Mouse (Mus musculus): ENCODE measurements at regions not wholly inside any gene's neighbourhood (a gene's known extent, or its start where the extent isn't known, plus 50 kb on each side); places are given as distances from the start of the nearest gene placed in this dataset.

DNA sequence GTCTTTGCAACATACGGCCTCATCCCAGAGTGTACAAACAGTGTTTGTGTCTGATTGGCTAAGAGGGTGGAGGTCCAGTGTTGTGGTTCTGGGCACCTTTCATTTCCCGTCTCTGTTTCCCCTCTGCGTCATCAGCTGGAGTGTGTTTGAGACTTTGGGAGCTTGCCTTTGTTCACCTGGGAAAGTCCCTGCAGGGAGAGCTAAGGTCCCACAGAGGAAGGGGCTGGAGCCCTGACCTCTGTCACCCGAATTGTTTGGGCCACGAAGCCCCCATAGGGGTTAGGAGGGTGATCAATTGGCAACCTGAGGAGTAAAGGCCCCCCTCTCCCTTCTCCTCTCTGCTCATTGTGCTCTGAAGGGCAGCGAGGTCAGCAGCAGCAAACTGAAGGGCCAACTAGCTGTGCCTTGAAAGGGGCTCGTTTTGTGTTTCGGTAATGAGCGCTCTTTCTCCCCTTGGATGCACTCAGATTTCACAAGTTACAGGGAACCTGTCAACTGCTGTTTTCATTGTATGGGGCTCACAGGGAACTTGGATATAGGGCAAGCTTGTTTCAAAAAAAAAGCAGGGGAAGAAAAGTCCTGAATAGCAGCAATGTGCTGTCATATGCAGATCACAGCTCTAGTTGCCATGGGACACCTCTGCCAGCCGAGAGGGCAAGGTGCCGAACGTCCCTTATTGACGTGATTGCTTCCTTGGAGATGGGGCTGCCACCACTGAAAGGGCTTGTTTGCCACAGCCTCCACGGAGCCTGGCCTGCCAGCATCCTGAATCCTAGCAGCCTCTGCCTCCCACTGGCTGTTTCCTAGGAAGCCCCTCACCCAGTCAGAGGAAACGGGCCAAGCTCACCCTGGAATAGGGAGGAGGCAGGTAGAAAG is 201.7 kb downstream of the Zfp36l1 start:
- DNase-seq: no peak

DNA sequence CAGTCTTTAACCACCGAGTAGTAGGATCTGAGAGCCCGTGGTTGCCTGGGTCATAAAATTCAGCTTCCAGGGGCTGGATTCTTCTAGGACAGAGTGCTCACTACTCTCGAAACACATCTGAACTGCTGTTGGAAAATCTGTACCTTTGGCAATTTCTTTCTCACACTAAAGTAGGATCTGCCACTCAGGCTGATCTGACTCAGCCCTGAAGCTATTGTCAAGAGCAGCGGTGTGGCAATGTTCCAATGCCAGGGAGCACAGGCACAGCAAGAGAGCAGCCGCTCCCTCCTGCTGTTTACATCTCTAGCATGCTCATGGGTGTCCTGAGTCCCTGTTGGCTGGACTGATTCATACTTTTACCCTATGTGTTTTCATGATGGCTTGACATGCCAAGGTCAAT is 205.2 kb downstream of the Zfp36l1 start:
- DNase-seq: peak; percentile 87

DNA sequence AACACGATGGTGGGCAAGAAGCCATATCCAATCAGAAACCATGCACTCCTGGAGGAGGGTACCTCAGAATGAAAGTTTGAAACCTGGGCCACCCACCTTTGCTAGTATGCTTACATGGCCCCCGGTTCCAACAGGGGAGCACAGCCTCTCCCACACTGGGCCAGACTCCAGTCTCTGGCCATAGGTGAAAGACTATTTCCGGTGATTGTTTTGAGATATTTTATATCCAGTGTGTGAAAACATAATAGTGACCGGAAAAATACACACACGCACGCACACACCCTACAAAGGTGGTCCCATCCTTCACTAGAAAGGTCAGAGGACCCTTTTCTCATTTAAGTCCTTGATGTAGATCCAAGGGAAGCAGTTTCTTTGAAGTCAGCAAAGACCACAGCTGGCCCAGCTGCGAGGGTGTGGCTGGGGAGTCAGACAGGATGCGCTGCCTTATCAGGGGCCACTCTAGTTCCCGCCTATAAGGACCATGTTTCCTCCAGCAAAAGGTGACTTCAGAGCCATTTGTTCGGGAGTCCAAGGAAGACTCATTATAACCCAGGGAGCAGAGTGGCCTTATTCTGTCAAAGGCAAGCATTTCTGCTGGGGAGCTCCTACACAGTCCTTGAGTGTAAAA is 206.0 kb downstream of the Zfp36l1 start:
- peak; percentile 64 for DNase-seq

DNA sequence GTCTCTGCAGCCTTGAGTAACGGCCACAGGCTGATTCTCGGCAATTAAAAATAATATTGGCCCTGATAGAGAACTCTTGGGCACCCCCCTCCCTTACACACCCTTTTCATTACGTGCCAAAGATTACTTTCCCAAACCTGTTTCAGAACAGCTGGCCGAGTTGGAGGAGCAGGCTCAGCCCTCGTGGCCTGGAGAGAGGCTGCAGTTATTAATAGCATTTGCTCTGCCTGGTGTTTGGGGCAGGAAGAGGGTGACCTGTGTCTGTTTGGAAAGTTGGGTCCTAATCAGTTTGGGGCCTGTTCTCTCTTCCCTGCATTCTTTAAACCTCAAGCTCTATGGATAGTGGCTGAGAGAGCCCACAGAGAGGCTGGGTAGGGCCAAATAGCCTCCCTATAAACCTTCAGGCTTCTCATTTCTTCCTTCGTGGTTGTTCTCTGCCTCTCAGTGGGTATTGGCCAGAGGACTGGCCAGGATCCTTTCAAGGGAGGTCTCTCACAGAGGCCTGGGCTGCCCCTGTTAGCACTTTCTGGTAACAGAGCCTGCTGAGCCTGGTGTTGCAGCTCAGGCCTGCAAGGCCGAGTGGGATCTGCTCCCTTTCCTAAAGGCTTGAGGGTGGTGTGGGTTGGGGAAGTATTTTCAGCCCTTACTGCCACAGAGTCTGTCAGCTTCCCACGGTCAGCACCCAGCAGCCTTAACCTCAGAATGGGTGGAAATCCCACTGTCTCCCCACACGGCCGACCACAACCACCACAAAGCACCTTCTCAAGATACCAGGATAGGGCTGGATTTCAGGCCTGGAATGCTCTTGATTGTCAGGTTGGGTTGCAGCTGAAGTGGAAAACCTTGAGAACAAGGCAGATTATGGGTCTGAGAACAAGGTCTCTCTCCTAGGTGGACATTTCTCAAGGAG is 206.7 kb downstream of the Zfp36l1 start:
- peak; percentile 67 for DNase-seq

DNA sequence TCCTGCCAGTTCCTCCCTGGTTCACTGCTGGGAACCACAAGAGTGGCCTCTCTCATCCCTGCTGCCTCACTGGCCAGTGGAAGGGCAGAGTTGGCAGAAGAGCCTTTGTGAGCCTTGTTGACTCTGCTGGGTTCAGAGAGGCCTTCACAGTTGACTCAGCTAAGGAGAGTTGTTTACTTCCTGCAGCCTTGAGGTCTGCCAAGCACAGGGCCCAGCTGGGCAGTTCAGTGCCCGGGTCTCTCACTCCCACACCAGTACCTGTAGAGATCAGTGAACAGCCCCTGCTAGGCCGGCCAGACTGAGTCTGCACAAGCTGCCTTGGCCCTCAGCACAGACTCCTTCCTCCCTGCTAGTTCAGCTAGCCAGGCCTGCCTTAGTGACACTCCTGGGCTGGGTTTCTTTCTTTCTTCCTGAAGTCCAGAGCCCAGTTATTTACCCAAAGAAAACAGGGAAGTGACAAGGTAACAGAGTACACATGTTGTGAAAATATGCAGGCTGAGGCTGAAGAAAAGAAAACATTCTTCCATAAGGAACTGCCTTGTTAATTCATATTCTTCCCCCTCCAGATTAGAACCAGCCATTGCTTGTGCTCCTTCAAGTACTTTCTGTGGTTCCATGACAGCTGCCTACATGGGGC is 207.8 kb downstream of the Zfp36l1 start:
- DNase-seq: peak; percentile 71

DNA sequence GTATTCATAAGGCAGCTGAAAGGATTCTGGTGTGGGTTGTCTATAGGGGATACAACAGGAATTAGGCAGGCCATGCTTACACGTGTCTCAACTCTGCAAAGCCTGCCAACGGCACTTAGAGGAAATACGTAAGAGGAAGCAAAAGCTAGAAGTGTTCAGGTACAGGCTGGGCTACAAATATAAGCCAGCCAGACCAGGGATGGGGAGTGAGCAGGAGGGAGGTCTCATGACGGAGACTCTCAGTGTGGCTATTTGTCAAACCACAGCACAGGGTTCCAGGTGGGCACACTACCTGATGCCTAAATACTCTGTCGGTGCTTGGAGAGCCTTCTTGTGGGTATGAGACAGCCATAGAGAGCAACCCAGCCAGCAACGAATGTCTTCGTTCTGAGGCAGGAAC is 210.1 kb downstream of the Zfp36l1 start:
- no peak for DNase-seq

DNA sequence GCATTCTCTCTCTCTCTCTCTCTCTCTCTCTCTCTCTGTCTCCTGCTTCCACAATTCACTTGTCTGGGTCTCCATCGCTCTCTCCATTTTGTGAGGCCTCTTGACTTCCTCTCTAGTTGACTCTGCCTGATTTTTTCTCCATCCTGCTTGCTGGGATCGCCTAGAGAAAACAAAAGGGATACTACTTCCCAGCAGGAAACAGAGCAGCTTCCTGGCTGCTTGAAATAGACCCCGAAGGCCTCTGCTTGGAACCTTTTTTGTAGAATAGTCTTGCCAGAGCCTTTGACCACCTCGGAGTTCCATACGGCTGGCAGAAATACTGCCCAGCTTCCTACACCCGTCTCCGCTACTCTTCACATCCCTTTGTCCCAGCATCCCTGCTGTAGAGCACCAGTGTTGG is 210.7 kb downstream of the Zfp36l1 start:
- DNase-seq: no peak

DNA sequence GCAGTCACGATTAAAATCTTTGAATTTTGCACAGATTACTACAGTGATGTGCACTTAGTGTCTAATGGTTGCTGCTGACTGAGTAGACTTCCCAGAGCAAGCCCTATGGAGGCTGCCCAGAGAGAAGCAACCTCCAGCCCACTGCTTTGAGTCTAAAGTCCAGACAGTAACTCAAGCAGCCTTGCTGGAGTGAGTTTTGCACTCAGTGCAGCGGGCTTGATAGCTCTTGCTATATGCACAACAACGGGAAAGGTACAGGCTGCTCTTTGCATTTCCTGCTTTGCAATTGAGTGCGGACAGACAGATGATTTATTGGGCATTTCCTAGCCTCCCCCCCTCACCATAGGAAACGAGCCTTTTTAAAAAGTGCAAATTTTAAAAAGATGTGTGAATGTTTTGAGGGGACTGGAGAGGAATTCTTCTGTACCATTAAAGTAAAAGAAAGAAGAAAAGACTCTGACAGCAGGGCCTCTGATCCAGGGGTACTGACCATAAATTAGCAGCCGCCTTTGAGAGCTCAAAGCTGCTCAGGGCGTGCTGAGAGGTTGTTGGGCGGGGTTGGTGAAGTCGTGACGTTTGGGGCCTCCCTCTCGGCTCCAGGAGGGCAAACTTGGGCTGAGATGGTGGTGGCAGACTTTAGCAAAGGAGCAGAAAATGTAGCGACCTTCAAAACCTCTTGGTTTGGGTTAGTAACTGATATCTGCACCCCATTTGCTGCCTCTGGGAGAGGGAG is 214.4 kb downstream of the Zfp36l1 start:
- peak; percentile 69 for DNase-seq

DNA sequence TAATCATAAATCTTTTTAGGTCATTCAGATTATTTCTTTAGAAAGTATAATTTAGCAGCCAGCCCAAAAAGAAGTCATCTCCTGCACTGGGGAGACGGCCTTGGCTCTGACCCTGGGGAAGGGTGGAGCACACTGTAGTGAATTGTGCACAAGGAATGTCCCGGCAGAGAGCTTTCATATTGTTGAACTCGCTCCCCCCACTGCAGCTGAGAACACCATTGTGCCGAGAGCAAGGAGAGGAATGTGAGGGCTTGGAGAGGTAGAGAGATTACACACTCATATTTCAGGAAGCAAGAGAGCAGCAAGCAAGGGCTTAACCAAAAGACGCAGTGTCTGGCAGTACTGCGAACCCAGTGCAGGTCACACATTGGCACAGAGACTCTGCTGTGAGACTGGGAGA is 216.8 kb downstream of the Zfp36l1 start:
- DNase-seq: peak; percentile 81

DNA sequence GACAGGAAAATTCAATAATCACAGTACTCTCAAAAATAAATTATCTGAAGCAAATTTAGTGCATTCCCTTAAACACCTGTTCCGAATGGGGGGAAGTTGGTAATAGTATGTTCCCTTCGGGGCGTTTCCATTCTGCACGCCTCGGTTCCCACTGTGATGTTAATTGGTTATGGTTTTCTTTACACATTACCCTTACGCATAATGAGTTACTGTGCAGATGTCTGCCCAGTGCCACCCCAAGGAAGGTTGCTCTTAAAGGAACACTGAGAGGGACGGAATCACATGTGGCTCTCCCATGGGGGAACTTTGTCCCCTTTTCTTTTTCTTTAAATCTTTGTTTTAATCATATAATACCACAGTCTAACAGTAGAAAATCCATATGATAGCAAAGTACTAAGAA is 217.5 kb downstream of the Zfp36l1 start:
- DNase-seq: no peak

DNA sequence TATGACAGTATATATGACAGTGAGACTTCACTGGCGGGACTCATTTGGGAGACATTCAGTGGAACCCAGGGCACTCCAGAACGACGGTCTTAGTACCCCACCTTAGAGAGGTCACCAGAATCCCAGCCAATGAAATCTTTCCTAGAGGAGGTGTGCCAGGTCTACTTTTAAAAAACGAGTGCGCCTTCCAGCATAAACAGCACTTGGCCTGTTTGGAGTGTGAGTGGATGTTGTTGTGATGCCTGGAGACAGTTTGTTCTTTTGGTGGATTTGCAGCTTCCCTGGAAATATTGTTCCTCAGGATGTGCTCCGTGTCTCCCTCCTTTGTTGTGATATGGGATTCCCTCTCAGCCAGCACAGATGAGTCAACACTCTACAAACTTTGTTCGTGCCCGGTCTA is 219.9 kb downstream of the Zfp36l1 start:
- no peak for DNase-seq

DNA sequence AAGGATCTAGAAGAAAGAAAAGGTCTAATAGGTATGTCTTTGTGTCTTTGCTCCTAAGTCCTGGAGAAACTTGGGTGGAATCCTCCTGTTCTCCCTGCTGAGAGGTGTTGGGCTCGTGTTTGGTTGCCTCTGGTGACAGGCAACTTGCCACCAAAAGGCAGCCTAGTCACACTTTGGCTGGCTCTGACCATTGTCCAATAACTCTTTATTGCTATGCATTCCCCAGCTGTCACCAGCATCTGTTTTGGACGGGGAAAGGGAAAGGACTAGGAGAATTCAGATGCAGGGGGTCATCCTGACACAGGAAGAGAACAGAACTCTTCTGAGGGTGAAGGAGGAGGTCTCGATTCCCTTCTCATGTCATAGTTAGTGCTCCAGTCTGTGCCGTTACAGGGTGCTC is 220.9 kb downstream of the Zfp36l1 start:
- no peak for DNase-seq

DNA sequence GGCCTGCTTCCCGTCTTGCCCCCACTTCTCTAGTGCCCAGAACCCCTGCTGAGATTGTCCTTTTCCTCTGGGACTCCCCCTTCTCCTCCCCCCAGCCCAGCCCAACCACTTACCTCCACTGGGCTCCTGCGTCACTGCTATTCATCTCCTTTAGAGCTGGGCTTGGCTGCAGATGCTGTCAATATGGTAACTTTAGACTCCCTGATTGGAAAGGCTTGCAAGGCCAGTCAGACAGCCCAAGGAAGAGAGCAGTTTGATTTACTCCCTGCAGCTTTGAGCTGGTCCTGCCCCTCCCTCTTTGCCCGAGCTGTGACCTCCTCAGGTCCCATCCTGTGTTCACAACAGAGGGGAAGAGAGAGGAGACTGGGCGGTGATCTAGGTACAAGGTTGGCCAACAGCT is 221.9 kb downstream of the Zfp36l1 start:
- peak; percentile 61 for DNase-seq

DNA sequence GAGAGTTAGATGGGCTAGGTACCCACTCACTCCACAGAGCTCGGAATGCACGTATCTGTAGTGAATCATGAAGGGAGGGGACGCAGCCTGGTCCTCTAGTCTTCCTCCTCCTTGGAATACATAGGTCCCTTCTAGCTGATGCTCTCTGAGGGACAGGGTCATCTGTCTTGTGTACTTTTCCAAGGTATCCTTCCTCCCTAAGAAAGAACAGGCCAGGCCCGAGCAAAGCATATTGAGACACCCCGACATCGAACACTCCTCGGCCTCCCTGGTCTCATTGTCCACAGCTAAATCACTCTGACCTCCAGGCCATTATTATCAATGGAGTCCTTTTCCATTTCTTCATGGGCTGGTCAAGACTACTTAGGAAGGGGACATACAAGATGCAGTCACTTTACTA is 222.5 kb downstream of the Zfp36l1 start:
- DNase-seq: no peak

DNA sequence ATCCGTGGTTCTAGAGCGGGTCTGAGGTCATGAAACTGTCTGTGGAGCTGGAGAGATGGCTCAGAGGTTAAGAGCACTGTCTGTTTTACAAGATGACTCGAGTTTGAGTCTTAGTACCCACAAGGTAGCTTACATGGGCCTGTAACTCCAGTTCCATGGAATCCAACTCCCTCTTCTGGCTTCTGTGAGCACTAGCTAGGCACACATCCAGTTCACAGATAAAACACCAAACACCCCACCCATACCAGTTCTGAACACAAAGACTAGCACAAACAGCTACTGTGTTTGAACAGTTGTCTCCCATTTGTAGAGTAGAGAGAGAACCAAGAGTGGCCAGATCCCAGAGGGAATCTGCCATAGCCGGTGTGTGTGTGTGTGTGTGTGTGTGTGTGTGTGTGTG is 224.0 kb downstream of the Zfp36l1 start:
- no peak for DNase-seq

DNA sequence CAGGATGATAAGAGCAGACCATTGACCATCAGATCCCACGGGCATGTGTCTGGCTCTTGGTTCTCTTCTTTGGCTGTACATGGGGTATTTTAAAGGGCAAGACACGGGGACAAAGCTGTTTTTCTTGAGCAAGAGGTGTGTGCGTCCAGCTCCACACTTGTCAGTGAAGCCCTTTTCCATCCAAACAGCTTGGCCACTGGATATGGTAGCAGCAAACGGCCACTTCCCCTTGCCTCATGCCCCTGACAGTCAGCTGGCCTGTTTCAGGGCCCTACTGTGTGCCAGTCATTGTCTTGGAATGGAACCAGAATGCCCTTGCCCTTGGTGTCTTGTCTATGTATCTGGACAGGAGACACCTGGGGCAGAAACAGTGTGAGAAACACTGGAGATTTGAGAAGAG is 224.7 kb downstream of the Zfp36l1 start:
- no peak for DNase-seq

DNA sequence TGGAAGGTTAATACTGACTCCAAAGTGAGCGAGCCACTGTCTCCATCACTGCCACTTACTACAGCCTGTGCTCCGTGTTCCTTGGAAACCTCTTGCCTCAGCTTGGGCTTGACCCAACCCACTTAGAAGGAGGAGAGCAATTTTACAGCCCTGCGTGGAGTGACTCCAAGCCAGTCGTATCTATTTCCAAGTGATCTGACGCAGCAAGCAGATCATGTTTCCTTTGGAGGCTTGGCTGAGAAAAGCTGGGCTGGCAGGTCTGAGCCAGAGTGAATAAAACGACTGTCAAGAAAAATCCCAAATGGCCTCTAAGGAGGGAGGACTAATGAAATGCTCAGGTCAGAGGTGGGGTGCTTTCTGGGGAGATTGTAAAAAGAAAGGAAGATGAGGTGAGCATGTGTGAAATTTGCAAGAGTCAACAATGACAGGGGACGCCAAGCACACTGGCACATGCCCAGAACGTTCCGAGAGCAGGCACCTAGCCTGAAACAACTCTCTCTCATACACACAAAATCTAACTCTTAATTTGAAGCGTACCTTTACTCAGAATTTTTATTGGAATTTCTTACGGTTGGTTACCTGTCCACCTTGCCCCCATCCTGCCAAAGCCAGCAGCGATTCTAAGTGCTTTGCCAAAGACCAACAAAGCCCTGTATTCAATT is 225.5 kb downstream of the Zfp36l1 start:
- DNase-seq: peak; percentile 72

DNA sequence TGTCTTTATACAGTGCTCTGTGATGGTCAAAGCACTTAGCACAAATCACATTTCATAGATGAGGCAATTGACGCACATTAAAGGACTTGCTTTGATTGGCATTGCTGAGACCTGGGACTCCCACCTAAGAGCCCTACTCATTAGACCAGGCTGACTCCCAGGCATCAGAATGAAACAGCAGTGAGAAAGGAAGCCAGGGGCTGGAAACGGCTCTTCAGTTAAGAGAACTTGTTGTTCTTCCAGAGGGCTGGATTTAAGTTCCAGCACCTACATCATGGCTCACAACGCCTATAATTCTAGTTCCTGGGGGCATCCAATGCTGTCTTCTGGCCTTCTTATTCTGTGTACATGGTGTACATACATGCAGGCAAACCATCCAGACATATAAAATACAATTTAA is 226.3 kb downstream of the Zfp36l1 start:
- no peak for DNase-seq

DNA sequence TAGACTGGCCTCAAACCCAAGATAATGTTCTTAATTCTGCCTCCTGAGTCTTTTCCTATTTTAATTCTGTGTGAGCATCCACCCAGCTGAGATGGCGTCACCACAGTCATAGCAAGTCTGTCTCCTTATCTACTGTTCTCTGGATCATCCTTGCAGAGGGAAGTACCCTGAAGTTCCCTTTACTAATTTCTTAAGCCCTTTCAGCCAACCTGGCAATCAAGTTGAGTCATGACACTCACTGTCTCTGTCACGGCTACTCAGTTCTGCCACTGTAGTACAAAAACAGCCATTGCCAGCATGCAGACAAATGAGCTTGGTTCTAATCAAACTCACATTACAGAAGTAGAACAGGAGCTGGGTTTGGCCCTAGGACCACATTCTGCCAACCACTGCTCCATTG is 227.5 kb downstream of the Zfp36l1 start:
- DNase-seq: no peak

DNA sequence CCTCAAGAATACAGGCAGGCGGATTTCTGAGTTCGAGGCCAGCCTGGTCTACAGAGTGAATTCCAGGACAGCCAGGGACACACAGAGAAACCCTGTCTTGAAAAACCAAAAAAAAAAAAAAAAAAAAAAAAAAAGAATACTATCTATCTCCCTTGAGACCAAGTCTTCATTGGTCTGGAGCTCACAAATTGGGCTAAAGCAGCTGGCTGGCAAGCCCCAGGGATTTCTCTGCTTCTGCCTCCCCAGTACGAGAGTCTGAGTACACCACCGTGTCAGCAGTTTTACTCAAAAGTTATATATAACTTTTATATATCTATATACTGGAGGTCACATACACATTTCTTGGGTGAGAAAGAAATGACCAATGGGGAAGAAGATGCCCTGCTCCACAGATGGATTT is 229.2 kb downstream of the Zfp36l1 start:
- no peak for DNase-seq

DNA sequence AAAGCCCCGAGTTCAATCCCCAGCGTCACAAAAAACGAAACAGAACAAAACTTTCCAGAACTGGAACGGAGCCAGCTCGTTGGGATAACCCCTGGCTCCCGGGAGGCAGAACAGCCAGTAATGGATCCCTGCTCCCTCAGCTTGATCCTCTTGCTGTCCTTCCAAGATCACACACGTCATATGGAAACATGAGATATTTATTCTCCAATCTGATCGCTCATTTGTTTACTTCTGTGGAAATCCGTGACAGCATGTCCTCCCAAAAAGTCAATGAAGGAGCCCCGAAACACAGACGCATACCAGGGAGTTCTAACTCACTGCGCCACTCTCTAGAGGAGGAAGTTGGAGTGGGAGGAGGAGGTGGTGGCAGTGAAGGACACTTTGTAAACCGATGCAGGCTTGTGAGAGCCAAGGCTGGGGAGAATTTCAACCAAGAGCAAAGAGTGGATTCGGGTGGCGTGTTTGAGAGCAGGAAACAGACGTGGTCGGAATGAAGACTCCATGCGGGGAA is 232.0 kb downstream of the Zfp36l1 start:
- DNase-seq: peak; percentile 50
